Mouse (Mus musculus) heart, embryonic 13.5 days (tissue): ENCODE results near the gene Farp1. TPM values are rescaled to one million over a fixed set of nuclear protein-coding genes. Genes with fewer than 3 reads are reported as not detected.
"Not testable (repeated sequence)": the region's sequence is repeated elsewhere in the genome, so short reads cannot be mapped to it uniquely, and the experiment has no call there.

Experiments
- ATAC-seq: fragments of 200-750 bp; cut with Nextera tagmentation; 2 replicates; pipeline ENCODE4 v1.8.0; 2017; ENCODE audit warnings: moderate TSS enrichment; ENCODE audit not compliant: insufficient number of reproducible peaks, low FRiP score, low TSS enrichment; ENCODE audit errors: extremely low read depth
- H3K27ac ChIP-seq: fragments of 300-500 bp; sonication (generic); replicated peaks from 2 replicates; pipeline ENCODE4 v1.5.1; 2015; ENCODE audit warnings: moderate library complexity, mild to moderate bottlenecking, inconsistent platforms
- H3K27me3 ChIP-seq: fragments of 300-500 bp; sonication (generic); replicated peaks from 2 replicates; pipeline ENCODE4 v1.6.1; 2015; ENCODE audit warnings: mild to moderate bottlenecking, inconsistent platforms
- H3K36me3 ChIP-seq: fragments of 300-500 bp; sonication (generic); 2 replicates; pipeline ENCODE4 v1.6.1; 2015; ENCODE audit warnings: mild to moderate bottlenecking, inconsistent platforms
- H3K4me1 ChIP-seq: fragments of 300-500 bp; sonication (generic); 2 replicates; pipeline ENCODE4 v1.6.1; 2015; ENCODE audit warnings: inconsistent platforms
- H3K4me2 ChIP-seq: fragments of 300-500 bp; sonication (generic); 2 replicates; pipeline ENCODE4 v1.6.1; 2015; ENCODE audit warnings: inconsistent platforms, mild to moderate bottlenecking, moderate library complexity
- H3K4me3 ChIP-seq: fragments of 300-500 bp; sonication (generic); 2 replicates; pipeline ENCODE4 v1.5.1; 2015; ENCODE audit warnings: moderate library complexity, mild to moderate bottlenecking, inconsistent platforms
- H3K9ac ChIP-seq: fragments of 300-500 bp; sonication (generic); 2 replicates; pipeline ENCODE4 v1.6.1; 2015; ENCODE audit warnings: inconsistent platforms, mild to moderate bottlenecking, moderate library complexity
- H3K9me3 ChIP-seq: fragments of 300-500 bp; sonication (generic); 2 replicates; pipeline ENCODE4 v1.6.1; 2016; ENCODE audit warnings: inconsistent platforms
- WGBS: fragments of 180-500 bp; shearing (Covaris S2); methylation state at CpG from one replicate; pipeline ENCODE4 v1.1.7; 2015; ENCODE audit warnings: mixed read lengths; 5-methylcytosine and 5-hydroxymethylcytosine counted together
- polyA plus RNA-seq: library from polyadenylated mRNA; unstranded; fragments of >200 nt; fragmentation: Nextera tagmentation; extraction: Ambion mirVana; gene quantifications from 2 replicates; pipeline ENCODE4 v1.2.1, GENCODE M21; 2015

The Farp1 gene
- polyA plus RNA-seq, 1 experiment from 2014 or later = 17.6 TPM

GRCm38 (mm10) chr14:121035663-121036473 lies 868 bp downstream of the Farp1 start:
- Histone ChIP-seq H3K27ac (peak overlapping the region; percentile 86), H3K4me1 (peaks cover 46% of the 10 kb centered on the region), H3K4me2 (peak overlapping the region; percentile 97), H3K27me3 (no peaks in the 10 kb centered on the region), H3K36me3 (no peaks in the 10 kb centered on the region), H3K4me3 (peak overlapping the region; percentile 91), H3K9me3 (peaks cover 2% of the 10 kb centered on the region; the same call in 1 of the 2 replicates), H3K9ac (peak overlapping the region; percentile 99)
- peak; percentile 55; the same call in 1 of the 2 replicates for ATAC-seq
- WGBS = under 1% methylated on average over 83 of the region's 100 CpGs

GRCm38 (mm10) chr14:121036612-121037221 lies 1.7 kb downstream of the Farp1 start:
- no peaks in the 10 kb centered on the region for H3K36me3 ChIP-seq
- ATAC-seq = no peak
- H3K27me3 ChIP-seq = no peaks in the 10 kb centered on the region
- H3K4me2 ChIP-seq = peak overlapping the region; percentile 97
- peak overlapping the region; percentile 86 for H3K27ac ChIP-seq
- peaks cover 46% of the 10 kb centered on the region for H3K4me1 ChIP-seq
- WGBS = 1% methylated on average over 19 of the region's 19 CpGs
- peak overlapping the region; percentile 91 for H3K4me3 ChIP-seq
- peak overlapping the region; percentile 99 for H3K9ac ChIP-seq
- H3K9me3 ChIP-seq = no peaks in the 10 kb centered on the region

- no peaks in the 10 kb centered on the region for H3K36me3 ChIP-seq
- 34% methylated on average over 7 of the region's 7 CpGs for WGBS
- H3K4me2 ChIP-seq = peak overlapping the region; percentile 97
- peak overlapping the region; percentile 86 for H3K27ac ChIP-seq
- H3K4me1 ChIP-seq = peaks cover 43% of the 10 kb centered on the region
- no peak for ATAC-seq
- peak overlapping the region; percentile 99 for H3K9ac ChIP-seq
- no peaks in the 10 kb centered on the region for H3K9me3 ChIP-seq
- peak overlapping the region; percentile 91 for H3K4me3 ChIP-seq
- no peaks in the 10 kb centered on the region for H3K27me3 ChIP-seq
Observed at GRCm38 (mm10) chr14:121037276-121037675, 2.3 kb downstream of the Farp1 start.

DNA sequence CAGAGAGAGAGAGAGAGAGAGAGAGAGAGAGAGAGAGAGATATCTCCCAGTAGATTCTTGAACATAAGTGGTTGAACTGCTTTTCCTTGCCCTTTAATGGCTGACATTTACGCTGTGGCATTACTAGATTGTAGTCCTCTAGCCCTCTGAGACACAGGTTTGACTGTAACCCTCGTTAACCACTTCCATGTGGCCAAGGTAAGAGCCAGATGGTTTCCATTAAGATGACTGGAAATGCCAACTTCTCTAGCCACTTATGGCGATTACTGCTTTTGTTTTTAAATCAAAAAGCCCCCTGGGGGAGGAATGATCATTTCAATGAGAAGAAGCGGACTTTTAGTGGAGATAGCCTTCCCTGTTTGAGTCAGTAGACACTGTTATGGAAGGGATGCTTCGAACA lies 3.7 kb downstream of the Farp1 start:
- peaks cover 43% of the 10 kb centered on the region for H3K4me1 ChIP-seq
- H3K27ac ChIP-seq = peak overlapping the region; percentile 13; the same call in 1 of the 2 replicates
- H3K4me3 ChIP-seq = no peak overlapping the region
- H3K27me3 ChIP-seq = no peaks in the 10 kb centered on the region
- peak overlapping the region; percentile 97 for H3K4me2 ChIP-seq
- H3K9ac ChIP-seq = no peak overlapping the region
- ATAC-seq = no peak
- no peaks in the 10 kb centered on the region for H3K36me3 ChIP-seq
- H3K9me3 ChIP-seq = no peaks in the 10 kb centered on the region
- 56% methylated on average over 5 of the region's 5 CpGs for WGBS

DNA sequence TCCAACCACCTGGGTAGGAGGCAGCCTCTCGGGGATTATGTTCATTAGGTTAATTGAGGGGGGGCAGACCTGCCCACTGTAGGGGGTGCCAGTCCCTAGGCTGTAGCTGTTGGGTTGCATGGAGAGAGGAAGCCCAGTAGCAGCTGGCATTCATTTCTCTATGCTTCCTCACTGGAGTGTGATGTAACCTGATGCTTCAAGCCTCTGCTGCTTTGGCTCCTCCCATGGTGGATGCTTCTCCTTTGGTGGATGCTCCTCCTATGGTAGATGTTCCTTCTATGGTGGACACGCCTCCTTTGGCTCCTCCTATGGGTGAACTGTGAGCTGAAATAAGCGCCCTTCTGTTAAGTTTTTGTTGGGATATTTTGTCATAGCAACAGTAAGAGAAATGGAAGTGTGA lies 9.1 kb downstream of the Farp1 start:
- Histone ChIP-seq H3K9me3 (no peaks in the 10 kb centered on the region), H3K27ac (no peak overlapping the region), H3K9ac (no peak overlapping the region), H3K4me3 (no peak overlapping the region), H3K27me3 (no peaks in the 10 kb centered on the region), H3K36me3 (peaks cover 3% of the 10 kb centered on the region; the same call in 1 of the 2 replicates), H3K4me1 (peaks cover 43% of the 10 kb centered on the region), H3K4me2 (no peak overlapping the region)
- WGBS = 81% methylated on average over 3 of the region's 3 CpGs
- no peak for ATAC-seq

GRCm38 (mm10) chr14:121046313-121046961 lies 11.4 kb downstream of the Farp1 start:
- H3K9me3 ChIP-seq = no peaks in the 10 kb centered on the region
- no peak overlapping the region for H3K9ac ChIP-seq
- H3K27ac ChIP-seq = peak overlapping the region; percentile 28
- H3K36me3 ChIP-seq = peaks cover 3% of the 10 kb centered on the region; the same call in 1 of the 2 replicates
- ATAC-seq = no peak
- 60% methylated on average over 9 of the region's 9 CpGs for WGBS
- H3K4me1 ChIP-seq = peaks cover 48% of the 10 kb centered on the region
- no peak overlapping the region for H3K4me2 ChIP-seq
- no peak overlapping the region for H3K4me3 ChIP-seq
- no peaks in the 10 kb centered on the region for H3K27me3 ChIP-seq

- Histone ChIP-seq H3K9me3 (no peaks in the 10 kb centered on the region), H3K27ac (no peak overlapping the region), H3K9ac (no peak overlapping the region), H3K4me2 (no peak overlapping the region), H3K36me3 (peaks cover 3% of the 10 kb centered on the region; the same call in 1 of the 2 replicates), H3K4me1 (peaks cover 59% of the 10 kb centered on the region), H3K27me3 (no peaks in the 10 kb centered on the region), H3K4me3 (no peak overlapping the region)
- 36% methylated on average over 6 of the region's 6 CpGs for WGBS
- ATAC-seq = no peak
Observed at GRCm38 (mm10) chr14:121047780-121048179, 12.8 kb downstream of the Farp1 start.

- 74% methylated on average over 3 of the region's 4 CpGs for WGBS
- not testable (repeated sequence) for H3K9me3 ChIP-seq
- peaks cover 77% of the 10 kb centered on the region for H3K4me1 ChIP-seq
Observed at GRCm38 (mm10) chr14:121051002-121051401, 16.0 kb downstream of the Farp1 start.

DNA sequence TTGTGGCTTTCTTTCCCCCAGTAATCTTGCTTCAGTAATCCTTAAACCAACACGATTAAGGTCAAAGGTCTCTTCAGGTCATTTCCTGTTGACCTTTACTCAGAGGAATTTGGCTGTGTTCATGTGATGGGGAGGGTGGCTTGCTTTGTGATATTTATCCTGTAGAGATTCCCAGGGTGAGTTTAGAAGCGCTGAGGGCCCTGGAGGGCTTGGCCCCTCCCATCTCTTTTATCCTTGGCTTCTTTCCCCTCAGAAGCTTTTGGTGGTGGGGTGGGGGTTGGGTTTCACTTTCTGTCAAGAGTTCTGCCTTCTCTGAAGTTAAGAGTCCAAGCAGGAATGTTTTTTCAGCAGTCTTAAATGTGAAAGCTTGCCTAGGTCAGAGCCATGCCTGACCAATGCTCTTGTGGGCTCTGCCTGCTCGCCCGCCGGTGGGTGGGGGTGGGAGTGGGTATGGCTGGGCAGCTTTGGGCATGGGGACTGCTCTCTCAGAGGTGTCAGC lies 18.1 kb downstream of the Farp1 start:
- Histone ChIP-seq H3K4me2 (peak overlapping the region; percentile 45), H3K27me3 (no peaks in the 10 kb centered on the region), H3K36me3 (peaks cover under 1% of the 10 kb centered on the region; the same call in 1 of the 2 replicates), H3K27ac (peak overlapping the region; percentile 79), H3K9me3 (no peaks in the 10 kb centered on the region), H3K9ac (peak overlapping the region; percentile 38; the same call in 1 of the 2 replicates), H3K4me1 (peaks cover 61% of the 10 kb centered on the region), H3K4me3 (peak overlapping the region; percentile 19)
- WGBS = 9% methylated on average over 5 of the region's 5 CpGs
- no peak for ATAC-seq

More at GRCm38 (mm10) chr14:121051002-121051401, 16.0 kb downstream of the Farp1 start:
- H3K4me2 ChIP-seq, ATAC-seq, H3K27ac ChIP-seq, H3K9ac ChIP-seq, H3K27me3 ChIP-seq, H3K36me3 ChIP-seq, H3K4me3 ChIP-seq: not testable (repeated sequence)

DNA sequence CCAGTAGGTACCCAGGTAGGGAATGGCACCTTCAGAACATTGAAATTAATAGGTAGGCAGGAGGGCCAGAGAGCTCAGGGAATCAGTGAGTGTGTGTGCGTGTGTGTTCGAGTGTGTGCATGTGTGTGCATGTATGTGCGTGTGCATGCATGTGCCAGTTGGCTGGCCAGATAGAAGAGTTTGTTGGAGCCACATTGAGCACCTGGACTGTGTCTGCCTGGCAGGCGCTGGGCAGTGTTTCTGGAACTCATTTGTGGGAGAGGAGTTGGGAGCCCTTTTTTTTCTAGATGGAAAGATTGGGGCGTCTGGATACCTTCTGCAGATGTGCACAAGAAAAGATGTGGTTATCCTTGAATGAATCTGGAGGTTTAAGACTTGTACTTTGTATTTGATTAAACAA lies 19.1 kb downstream of the Farp1 start:
- Histone ChIP-seq H3K9me3 (no peaks in the 10 kb centered on the region), H3K4me2 (no peak overlapping the region), H3K27ac (0 out of 2 replicates have a peak overlapping the region, but pooled peaks have one; percentile 8), H3K9ac (no peak overlapping the region), H3K4me3 (no peak overlapping the region), H3K4me1 (peaks cover 68% of the 10 kb centered on the region), H3K27me3 (no peaks in the 10 kb centered on the region), H3K36me3 (peaks cover 4% of the 10 kb centered on the region; the same call in 1 of the 2 replicates)
- no peak for ATAC-seq
- 82% methylated on average over 5 of the region's 5 CpGs for whole genome bisulfite sequencing

DNA sequence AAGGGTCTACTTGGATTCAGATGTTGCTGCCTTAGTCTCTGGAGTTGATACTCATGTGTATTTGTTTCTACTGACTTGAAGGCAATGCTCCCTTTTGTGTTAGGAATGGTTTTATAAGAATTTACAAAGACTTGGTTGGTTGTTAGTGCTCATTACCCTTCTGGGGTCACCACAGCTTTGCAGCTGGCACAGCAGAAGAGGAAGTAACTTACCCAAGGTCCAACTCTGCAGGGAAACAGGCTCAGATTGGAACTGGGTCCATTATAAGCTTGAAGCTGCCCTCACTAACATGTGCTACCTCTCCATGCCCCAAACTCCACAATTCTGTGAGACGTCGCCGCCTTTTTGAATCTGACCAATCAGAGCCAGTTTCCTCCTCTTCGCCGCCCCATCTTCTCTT lies 22.8 kb downstream of the Farp1 start:
- peaks cover 4% of the 10 kb centered on the region; the same call in 1 of the 2 replicates for H3K36me3 ChIP-seq
- peaks cover 82% of the 10 kb centered on the region for H3K4me1 ChIP-seq
- 93% methylated on average over 5 of the region's 5 CpGs for WGBS
- H3K4me2 ChIP-seq = no peak overlapping the region
- no peak overlapping the region for H3K27ac ChIP-seq
- H3K27me3 ChIP-seq = no peaks in the 10 kb centered on the region
- no peak overlapping the region for H3K4me3 ChIP-seq
- H3K9me3 ChIP-seq = no peaks in the 10 kb centered on the region
- H3K9ac ChIP-seq = no peak overlapping the region
- no peak for ATAC-seq
